Mouse (Mus musculus) inflammation-experienced regulatory T-cells, adult 6 months (primary cell): ENCODE measurements around the gene 1810049J17Rik. TPM values are rescaled to one million over a fixed set of nuclear protein-coding genes. Genes with fewer than 3 reads are reported as not detected.
A peak's percentile ranks its signal among the peaks of the same experiment; 100 is the strongest.

Source experiments
- ATAC-seq: one replicate; pipeline ENCODE4 v1.8.0; 2017
- polyA plus RNA-seq, 3 experiments: library from polyadenylated mRNA; unstranded; fragments of 100-300 nt; shearing (Covaris generic); gene quantifications; one replicate each; pipeline ENCODE4 v1.2.1; 2017

The 1810049J17Rik gene
- polyA plus RNA-seq, 3 experiments from 2014 or later: not detected

DNA sequence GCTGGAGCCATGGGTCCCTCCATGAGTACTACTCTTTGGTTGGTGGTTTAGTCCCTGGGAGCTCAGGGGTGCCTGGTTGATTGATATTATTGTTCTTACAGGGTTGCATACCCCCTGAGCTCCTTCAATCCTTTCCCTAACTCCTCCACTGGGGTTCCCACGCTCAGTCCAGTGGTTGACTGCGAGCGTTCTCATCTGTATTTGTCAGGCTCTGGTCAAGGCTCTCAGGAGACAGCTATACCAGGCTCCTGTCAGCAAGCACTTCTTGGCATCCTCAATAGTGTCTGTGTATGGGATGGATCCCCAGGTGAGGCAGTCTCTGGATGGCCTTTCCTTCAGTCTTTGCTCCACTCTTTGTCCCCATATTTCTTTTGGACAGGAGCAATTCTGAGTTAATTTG is 25.2 kb upstream of the 1810049J17Rik start:
- ATAC-seq: no peak

DNA sequence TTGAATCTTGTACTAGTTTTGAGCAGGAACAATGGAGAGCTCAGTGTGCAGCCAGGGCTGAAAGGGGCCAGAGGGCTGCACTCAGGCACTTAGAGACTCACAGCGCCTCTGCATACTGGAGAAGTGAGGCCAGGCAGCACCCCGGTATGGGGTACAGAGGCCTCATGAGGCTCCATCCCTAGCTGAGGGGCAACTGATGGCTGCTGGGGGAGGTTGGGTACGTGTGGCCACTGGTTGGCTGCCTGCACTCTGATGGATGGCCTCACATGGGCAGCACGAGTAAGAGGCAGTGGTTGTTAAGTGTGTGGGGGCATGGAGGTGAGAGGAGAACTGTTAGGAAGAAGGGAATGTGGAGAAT is 19.7 kb upstream of the 1810049J17Rik start:
- no peak for ATAC-seq

DNA sequence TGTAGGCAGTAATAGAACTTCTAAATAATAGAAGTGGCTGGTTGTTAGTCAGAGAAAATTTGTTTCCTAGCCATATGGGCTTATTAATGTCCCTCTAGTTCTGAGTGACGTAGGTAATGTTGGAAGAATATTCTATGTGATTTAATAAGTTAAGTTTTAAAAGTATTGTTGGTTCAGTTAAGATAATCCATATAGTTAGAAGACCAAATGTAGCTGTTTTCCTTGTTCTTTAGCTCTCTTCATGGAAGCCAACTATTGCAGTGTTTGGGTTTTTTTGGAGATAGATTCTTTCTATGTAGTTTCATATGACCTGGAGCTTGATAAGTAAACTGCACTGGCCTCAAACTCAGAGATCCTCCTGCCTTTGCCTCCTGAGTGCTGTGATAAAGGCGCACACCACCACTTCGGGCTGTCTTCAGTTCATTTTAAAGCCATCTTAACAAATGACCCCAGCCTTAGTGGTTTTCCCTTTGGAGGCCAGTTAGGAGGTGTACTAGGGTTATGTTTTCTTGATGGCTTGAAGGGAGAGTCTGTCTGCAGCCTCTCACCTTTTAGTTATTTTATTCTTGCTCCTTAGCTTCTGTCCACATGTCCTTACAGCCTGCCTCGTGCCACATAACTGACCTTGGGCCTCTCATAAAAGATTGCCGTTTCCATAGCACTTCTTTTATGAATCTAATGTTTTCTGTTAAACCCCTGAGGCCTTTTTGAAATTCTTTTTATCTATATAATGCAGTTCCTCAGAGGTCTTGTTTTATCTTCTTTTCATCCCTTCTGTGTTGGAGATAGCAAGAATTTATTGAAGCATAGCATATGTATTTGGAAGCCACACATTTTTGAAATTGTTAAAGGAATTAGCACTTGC is 19.1 kb upstream of the 1810049J17Rik start:
- ATAC-seq: no peak

DNA sequence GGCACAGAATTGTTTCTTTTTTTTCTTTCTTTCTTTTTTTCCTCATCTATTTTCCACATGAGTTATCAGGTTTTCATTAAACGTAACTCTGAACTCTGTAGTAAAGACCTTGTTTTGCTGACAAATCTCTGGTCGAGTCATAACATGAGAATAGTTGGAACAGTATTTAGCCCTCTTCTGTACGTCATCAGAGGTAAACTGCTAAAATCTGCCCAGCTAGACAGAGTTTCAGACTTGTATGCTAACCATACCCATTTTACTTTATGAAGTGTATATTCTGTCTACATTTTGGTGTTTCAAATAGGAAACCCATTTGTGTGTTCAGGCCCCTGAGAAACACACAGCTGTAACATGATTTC is 16.1 kb upstream of the 1810049J17Rik start:
- peak; percentile 62 for ATAC-seq

DNA sequence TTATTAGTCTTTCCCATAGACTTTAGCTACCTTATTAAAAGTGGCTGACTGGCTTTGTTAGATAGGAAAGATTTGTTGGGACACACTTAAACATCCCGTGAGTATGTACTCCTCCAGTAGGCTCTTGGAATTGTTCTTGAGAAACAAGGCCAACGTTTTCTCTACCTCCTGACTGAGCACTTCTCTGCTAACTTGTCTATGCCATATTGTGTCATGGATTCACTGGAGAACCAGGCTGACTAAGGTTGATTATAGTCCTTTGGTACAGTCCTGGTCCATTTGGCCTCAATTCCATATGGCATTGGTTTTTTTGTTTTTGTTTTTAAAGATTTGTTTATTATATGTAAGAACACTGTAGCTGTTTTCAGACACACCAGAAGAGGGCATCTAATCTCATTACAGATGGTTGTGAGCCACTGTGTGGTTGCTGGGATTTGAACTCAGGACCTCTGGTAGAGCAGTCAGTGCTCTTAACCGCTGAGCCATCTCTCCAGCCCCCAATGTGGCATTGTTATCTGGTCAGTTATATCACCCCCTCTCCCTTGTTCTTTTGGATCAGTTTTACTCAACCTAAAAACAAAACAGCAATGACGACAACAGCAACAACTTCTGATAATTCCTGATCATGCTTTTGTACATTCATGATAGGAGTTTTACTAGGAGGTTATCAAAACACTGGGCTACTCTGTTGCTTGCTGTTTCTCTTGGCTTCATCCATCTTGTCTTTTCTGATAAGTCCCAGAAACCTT is 15.5 kb upstream of the 1810049J17Rik start:
- ATAC-seq: no peak

DNA sequence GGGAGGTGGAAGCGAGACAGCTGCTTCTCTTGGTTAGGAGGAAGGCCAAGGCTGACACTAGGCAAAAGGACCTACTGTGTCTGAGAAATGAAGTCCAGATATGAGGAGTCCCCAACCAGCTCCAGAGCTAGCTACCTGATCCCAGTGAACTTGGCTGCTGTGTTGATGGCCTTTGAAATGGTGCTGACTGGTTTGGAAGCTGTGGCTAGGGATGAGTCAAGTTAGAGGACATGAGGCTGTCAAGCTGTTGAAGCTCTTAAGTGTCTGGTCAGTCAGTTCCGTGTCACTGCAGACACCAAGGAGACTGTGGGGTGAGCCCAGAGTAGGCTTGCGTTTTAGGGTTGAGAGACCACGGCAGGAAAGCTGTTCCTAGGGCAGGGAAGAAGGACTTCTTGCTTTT is 12.7 kb upstream of the 1810049J17Rik start:
- no peak for ATAC-seq

DNA sequence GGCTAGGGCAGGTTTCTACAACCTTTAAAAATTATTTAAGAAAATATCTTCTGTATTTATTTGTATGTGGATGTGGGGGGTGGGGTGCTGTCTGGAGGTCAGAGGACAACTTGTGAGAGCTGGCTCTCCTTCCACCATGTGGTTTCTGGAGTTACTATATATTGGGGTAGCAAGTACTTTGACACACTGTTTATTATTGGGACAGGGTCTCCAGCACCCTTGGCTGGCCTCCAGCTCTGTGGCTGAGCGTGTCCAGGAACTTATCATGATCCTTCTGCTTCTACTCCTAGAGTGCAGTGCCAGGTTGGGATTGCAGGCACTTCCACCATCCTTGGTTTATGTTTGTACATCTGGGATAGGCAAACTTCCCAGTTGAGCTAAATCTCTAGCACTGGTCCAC is 9.6 kb upstream of the 1810049J17Rik start:
- no peak for ATAC-seq

DNA sequence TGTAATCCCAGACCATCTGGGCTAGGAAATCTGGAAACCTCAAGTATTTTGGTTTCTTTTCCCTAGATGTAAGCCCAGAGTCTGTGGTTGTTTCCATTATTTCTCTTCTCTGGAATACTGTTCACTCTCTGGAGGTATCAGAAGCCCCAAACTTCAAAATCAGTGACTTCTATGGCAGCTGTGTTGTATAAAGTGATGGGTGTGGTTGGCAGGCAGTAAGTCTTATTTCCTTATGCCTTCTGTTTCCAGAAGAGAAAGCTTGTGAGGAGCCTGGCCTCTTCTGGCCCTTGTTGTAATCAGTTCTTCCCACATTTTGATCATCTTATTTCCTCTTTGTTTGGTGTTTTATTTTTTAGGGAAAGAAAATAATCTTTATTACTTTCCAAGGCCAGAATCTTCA is 9.2 kb upstream of the 1810049J17Rik start:
- ATAC-seq: no peak

DNA sequence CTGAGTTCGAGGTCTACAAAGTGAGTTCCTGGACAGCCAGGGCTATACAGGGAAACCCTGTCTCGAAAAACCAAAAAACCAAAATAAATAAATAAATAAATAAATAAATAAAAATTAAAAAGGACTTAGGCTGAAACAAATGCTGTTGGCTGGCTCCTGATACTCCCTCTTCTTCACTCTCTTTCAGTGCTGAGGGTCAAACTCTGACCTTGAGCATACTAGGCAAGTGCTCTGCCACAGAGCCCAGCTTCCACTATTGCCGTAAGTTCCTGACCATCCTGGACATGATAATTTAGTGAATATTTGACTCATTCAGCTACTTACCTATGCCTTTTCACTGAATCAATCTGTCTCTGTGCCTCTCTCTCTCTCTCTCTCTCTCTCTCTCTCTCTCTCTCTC is 8.7 kb upstream of the 1810049J17Rik start:
- ATAC-seq: no peak

DNA sequence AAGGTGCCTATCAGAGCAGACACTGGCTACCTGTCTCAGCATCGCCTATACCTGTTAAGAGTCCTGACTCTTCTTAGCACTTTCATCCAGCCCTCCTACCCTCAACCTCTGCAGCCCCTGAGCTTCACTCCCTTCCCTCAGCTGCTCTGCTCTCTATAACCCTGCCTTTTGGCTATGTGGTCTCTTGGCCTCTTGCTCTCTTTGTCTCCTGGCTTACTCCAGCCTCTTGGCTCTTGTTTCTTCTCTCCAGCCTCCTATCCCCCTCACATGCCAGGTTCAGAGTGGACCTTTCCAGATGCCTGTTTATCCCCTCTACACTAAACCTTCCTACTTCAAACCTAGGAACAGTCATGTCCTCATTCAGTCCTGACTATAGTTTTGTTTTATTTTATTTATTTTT is 2.6 kb upstream of the 1810049J17Rik start:
- no peak for ATAC-seq

DNA sequence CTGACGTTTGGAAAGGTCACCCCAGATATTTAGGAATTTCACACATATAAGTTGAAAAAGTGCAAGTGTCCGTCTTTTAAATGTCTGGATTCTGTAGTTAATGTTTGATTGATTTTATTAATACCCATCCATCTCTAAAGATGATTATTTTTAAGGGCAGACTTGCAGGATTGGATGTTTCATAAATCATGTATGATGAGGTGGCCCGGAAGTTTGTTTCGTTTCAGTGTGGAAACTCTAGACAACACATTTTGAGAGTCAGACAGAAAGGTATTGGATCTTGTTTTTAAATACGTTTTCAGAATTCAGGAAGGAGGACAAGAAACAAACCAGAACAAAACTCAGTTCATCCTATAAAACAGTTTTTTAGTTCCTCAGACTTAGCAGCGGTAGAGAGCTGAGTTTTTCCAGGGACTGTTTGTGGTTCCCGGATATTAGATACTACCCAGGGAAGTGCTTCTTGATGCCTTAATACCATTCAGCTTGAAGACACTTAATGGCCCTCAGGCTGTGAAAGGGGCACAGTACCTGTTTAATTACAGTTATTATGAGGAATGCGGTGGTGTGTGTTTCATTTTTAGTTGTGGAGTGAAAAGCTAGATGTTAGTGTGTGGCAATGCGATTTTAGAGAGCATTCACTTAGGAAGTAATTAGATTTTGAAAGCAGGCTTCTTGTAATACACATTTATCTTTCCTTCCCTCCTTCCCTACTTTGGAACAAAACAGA is 1.1 kb upstream of the 1810049J17Rik start:
- peak; percentile 26 for ATAC-seq

DNA sequence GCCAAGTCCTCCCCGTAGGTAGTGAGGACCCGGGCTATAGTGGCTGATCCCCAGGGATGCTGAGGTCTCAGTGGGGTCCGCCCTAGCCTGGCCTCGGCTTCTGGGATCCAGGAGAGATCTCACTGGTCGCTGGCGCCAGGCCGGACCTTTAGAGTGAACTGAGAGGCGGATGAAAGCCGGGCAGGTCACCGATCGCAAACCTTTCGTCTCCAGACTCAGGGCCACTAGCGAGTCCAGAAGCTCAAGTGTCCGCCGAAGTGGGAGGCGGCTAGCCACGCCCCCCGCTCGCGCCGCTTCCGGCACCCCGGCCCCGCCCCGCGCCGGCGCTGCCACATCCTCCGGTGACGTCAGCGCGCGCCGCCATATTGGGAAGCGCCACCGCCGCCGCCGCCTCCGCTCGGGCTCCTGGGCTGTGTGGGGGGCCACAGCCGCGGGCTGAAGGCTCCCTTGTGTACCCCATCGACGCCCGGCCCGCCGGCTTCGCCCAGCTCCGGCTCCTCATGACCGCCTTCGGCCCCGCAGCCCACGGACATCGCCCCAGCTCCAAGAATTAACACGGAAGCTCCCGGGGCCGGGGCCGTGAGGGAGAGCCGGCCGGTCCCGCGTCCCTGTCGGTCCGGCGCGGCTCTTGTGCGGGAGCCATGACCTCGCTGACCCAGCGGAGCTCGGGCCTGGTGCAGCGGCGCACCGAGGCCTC is 460 bp downstream of the 1810049J17Rik start, which contains the start of gene Golph3:
Gene Golph3, plus strand, starts transcription at position 360 of the 697 bp plus-strand sequence.
- ATAC-seq: peak; percentile 74

DNA sequence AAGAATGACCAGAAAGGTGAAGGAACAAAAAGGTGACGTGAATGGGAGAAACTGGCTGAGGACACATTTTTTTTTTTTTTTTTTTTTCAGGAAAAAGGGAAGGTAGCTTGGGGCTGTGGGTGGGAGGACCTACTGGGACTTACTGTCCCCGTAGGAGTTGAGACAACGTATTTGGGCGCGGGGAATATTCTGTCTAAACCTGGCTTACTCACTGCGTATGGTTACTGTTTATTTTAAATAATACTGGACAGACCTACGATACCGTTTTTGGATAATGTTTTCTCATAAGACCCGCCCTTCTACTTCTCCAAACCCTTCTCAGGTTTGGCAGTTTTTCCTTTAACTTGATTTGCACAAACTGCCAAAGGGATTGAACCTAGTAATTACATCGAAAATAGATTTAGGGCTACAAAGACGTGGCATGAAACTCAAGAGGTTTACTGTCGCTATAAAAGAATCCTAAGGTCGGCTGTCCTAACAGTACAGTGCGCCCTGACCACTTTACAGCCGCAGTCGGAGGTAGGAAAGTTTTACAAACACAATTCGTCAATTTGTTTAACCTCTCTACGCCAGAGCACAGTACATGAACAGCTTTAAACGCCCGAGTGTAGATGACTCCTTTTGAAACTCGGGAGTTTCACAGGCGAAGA is 1.1 kb downstream of the 1810049J17Rik start:
- peak; percentile 33 for ATAC-seq

DNA sequence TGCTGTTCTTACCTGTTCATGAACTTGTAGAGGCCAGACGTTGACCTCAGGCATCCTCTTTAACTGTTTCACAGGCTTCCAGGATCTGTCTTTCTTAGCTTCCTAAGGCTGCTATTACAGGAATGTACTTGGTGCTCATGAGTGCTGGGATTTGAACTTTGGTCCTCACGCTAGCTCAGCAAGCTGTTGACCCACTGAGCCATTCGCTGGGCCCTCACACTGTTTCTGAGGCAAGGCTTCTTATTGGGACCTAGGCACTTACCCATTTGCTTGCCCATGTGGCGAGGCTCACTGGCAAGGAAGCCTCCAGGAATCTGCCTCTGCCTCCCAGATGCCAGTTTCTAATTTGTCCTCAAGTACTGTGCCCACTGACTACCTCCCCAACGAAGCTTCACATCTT is 1.8 kb downstream of the 1810049J17Rik start:
- no peak for ATAC-seq

DNA sequence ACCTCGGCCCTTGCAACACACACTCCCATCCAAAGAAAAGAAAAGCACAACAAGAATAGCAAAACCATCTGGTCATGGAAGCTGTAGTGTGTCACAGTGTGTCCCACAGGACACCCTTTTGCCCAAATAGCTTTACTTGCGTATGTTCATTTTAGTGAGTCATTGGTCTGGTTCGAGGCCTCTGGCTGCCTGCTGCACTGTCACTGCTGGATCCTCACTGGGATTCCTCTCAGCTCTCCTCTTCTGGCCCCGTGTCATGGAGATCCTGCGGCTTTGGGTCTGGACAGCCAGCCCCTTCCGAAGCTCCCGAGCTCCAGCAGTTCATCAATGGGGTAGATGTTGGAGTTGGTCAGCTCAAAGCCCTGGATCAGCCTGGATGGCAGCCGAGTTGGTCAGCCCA is 3.2 kb downstream of the 1810049J17Rik start:
- no peak for ATAC-seq

DNA sequence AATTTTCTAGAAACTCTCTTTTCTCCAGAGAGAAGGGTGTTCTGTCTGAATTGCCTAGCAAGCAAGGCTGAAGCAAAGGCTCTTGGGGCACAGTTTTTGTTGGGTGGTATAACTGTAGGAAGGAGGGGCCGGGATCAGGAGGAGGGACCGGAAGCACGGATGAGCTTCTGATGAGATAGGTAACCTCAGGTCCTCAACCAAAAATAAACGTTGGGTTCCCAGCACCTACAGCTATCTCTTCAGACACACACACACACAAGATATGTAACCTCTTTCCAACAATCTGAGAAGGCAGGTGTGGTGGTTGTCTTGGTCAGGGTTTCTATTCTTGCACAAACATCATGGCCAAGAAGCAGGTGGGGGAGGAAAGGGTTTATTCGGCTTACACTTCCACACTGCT is 4.4 kb downstream of the 1810049J17Rik start:
- ATAC-seq: no peak

DNA sequence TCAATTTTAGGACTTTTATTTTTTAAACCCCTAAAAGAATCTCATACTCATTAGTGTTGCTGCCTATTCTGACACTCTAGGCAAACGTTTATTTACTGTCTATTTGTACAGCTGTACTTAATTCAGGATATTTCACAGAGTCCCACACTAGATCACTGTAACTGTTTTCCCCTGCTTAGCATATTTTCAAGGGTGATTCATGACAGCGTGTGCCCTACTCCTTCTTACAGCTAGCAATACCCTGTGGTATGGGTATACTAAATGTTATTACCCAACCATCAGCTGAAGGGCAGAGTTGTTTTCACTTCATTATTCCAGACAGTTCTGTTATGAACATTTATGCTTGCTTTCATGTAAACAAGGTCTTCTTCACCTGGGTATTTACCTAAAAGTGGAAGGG is 5.7 kb downstream of the 1810049J17Rik start:
- no peak for ATAC-seq

DNA sequence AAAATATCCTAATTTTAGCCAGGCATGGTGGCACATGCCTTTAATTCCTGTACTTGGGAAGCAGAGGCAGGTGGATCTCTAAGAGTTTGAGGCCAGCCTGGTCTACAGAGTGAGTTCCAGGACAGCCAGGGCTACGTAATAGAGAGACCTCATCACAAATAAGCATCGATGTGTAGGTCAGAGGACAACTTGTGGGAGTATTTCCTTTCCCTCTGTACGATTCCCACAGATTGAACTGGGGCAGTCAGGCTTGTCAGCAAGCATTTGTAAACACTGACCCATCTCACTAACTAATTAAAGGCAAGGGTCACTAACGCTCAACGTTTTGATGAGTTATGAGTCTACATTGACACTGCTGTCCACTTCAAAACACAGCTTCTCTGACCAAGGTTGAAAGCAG is 7.1 kb downstream of the 1810049J17Rik start:
- ATAC-seq: no peak

DNA sequence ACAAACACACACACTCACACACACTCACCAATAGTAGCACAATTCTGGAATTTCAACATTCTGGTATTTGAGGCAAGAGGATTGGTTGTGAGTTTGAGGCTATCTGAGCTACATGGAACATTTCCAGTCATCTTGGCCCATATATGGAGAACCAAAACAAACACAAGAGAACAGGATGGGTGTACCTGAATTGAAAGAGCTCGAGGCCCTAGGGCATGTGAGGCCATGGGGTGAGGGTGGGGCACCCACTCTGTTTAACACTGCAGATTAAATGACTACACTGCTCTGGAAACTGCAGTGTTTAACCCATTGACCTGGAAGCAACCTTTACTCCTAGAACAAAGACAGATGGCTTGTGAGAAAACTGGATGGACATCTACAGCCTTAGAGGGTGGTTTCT is 8.4 kb downstream of the 1810049J17Rik start:
- ATAC-seq: peak; percentile 86

DNA sequence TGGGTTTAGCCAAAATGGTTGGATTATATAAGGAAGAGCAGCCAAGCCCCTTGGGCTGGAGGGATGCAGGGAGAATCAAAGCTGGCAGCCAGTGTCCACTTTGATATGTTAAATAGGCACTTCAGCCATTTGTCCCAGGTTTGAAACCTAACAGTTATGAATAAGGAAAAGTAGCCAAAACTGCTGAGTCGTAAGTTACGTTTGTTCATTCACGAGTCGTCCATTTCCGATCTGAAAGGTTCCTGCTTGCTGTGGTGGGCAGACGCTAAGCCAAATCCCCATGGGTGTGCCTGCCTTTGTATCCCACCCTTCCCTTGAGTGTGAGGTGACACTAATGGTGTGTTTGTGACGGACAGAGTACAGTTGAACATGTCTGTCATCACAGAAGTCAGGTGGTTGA is 10.2 kb downstream of the 1810049J17Rik start:
- ATAC-seq: no peak

DNA sequence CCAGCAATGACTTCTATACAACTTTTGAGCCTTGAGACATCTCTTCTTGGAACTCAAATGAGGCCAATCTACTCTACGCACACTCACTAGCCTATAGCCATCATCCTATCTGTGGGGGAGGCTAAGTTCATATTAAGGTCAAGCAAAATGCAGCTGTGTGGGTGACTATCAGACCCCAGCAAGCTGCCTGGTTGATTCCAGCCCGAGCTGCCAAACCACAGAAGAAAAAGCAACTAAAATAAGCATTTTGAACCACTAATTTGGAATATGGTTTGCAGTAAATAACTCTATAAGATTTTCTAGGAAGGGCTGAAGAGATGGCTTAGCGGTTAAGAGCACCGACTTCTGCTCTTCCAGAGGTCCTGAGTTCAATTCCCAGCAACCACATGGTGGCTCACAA is 11.0 kb downstream of the 1810049J17Rik start:
- peak; percentile 21 for ATAC-seq

DNA sequence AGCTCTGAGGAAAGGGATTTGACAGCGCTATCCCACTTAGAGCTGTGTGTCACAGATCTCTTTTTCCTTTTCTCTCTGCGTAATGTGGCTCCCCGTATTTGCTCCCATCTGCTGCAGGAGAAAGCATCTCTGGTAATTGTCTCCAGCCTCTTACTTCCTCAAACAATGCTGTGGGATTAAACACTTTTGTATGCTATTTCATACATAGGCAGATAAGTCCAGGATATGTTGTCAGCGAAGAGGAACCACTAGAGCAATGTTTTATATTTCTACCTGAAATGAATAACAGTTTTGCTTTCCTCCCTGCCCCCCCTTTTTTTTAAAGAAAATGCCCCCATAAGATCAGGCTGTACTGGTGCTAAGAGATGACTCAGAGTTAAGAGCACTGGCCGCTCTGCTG is 13.2 kb downstream of the 1810049J17Rik start:
- ATAC-seq: no peak
